Mouse (Mus musculus): Measurements from ENCODE around the gene Scarb2.

DNA sequence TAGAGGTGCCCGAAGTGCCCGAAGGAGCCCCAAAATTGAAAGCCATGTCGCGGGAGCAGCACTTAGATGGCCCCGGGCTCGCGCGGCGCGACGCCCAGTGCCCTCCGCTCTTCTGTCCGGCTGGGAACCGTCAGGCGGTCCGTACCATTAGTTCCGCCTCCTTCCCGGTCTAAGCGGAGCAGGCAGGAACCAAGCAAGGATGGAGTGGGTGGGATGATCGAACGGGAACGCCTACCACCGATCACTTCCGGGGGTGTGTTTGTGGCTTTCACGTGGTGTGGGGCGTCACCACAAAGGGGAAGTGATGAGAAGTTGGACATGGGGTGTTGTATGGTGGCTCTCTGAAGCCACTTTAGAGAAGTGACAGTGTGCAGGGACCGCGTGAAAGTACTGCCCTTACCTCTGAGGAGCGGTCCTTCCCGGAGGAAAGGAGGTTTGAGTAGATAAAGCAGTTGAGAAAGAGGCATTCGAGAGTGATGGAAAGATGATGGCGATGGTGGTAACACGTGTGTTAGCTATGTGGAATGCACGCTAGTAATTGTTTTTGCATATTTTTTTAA is 71.5 kb downstream of the Scarb2 start, which contains the start of gene Nup54:
- TF ChIP-seq GATA1 (IDR thresholded peaks at IDR 0.05; ENCODE audit: borderline replicate concordance, low read length) (no peak), FLI1 (IDR thresholded peaks at IDR 0.05; ENCODE audit: low read length) (peak; percentile 91)

Data from megakaryocyte, embryonic 14.5 days (primary cell).